Mouse (Mus musculus): Measurements from ENCODE around the gene Cap1.
A peak's percentile ranks its signal among the peaks of the same experiment; 100 is the strongest.

Gene Cap1

GRCm38 (mm10) chr4:122885768-122886578 is at the start of gene Cap1:
Gene Cap1, minus strand, starts transcription at chr4:122886056.
- DNase-seq (ENCODE audit: low read depth, low spot score): peak; percentile 99

GRCm38 (mm10) chr4:122933857-122934256 is 48.0 kb upstream of the Cap1 start:
- DNase-seq (ENCODE audit: low read depth, low spot score): no peak

GRCm38 (mm10) chr4:122933051-122933591 is 47.3 kb upstream of the Cap1 start:
- no peak for DNase-seq (ENCODE audit: low read depth, low spot score)

GRCm38 (mm10) chr4:122932239-122932978 is 46.6 kb upstream of the Cap1 start:
- DNase-seq (ENCODE audit: low read depth, low spot score): no peak

GRCm38 (mm10) chr4:122930939-122931590 is 45.2 kb upstream of the Cap1 start:
- DNase-seq (ENCODE audit: low read depth, low spot score): no peak

- DNase-seq (ENCODE audit: low read depth, low spot score): no peak
Measured at GRCm38 (mm10) chr4:122923392-122924344, 37.8 kb upstream of the Cap1 start.

- DNase-seq (ENCODE audit: low read depth, low spot score): no peak
Measured at GRCm38 (mm10) chr4:122922841-122923240, 37.0 kb upstream of the Cap1 start.

- no peak for DNase-seq (ENCODE audit: low read depth, low spot score)
Measured at GRCm38 (mm10) chr4:122915985-122916384, 30.1 kb upstream of the Cap1 start.

- DNase-seq (ENCODE audit: low read depth, low spot score): no peak
Measured at GRCm38 (mm10) chr4:122914186-122914585, 28.3 kb upstream of the Cap1 start.

- DNase-seq (ENCODE audit: low read depth, low spot score): no peak
Measured at GRCm38 (mm10) chr4:122912613-122913012, 26.8 kb upstream of the Cap1 start.

- DNase-seq (ENCODE audit: low read depth, low spot score): no peak
Measured at GRCm38 (mm10) chr4:122910577-122910976, 24.7 kb upstream of the Cap1 start.

- DNase-seq (ENCODE audit: low read depth, low spot score): no peak
Measured at GRCm38 (mm10) chr4:122909572-122910189, 23.8 kb upstream of the Cap1 start.

GRCm38 (mm10) chr4:122905359-122905758 is 19.5 kb upstream of the Cap1 start:
- DNase-seq (ENCODE audit: low read depth, low spot score): peak; percentile 25

- no peak for DNase-seq (ENCODE audit: low read depth, low spot score)
Measured at GRCm38 (mm10) chr4:122903709-122904108, 17.9 kb upstream of the Cap1 start.

- DNase-seq (ENCODE audit: low read depth, low spot score): no peak
Measured at GRCm38 (mm10) chr4:122902156-122902555, 16.3 kb upstream of the Cap1 start.

- DNase-seq (ENCODE audit: low read depth, low spot score): peak; percentile 66
Measured at GRCm38 (mm10) chr4:122898313-122898712, 12.5 kb upstream of the Cap1 start.

GRCm38 (mm10) chr4:122897750-122898149 is 11.9 kb upstream of the Cap1 start:
- DNase-seq (ENCODE audit: low read depth, low spot score): no peak

- no peak for DNase-seq (ENCODE audit: low read depth, low spot score)
Measured at GRCm38 (mm10) chr4:122892157-122892556, 6.3 kb upstream of the Cap1 start.

GRCm38 (mm10) chr4:122891597-122891996 is 5.7 kb upstream of the Cap1 start:
- no peak for DNase-seq (ENCODE audit: low read depth, low spot score)

GRCm38 (mm10) chr4:122890881-122891481 is 5.1 kb upstream of the Cap1 start:
- DNase-seq (ENCODE audit: low read depth, low spot score): no peak
